ENCODE assay signal across 15 mouse cellular contexts in the genomic region with DNA sequence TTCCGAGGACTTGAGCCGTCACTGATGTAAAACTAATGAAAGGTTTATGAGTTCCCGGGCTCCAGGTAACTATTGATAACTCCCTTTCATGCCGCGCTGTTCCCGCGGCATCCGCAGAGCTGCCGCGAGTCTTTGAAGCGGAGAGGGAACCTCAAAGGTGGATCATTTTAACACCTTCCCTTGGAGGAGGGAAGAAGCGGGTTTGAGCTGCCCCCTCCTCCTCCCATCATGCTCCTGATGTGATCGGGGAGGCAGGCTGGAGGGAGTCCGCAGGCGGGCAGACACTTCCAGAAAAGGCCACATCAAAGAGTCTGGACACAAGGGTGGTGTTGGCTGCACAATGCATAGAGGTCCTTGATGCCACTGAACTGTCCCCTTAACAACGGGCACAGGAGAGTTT. TPM values are rescaled to one million over a fixed set of nuclear protein-coding genes. Genes with fewer than 3 reads are reported as not detected.
DNase-seq lines count a peak whose midpoint lies in the region; ATAC-seq lines count a peak whose summit lies in the region.
"Had no signal": no experiment of that assay in that cellular context is flagged by ENCODE, and none has a peak within 500 bp of the region (broad histone marks: within the 10 kb centered on the region; RNA-seq: fewer than 3 reads in every experiment).

No protein-coding gene starts in this region.

- WGBS in heart, embryonic 12.5 days: 11% methylated on average over 16 of the region's 16 CpGs
- 18% methylated on average over 16 of the region's 16 CpGs for WGBS in hindbrain, embryonic 13.5 days
- 22% methylated on average over 16 of the region's 16 CpGs for WGBS in midbrain, embryonic 14.5 days

- H3K9ac ChIP-seq in heart, embryonic 12.5 days: no peak overlapping the region
- no peak overlapping the region; the same call in 1 of the 2 replicates for H3K9ac ChIP-seq in hindbrain, embryonic 13.5 days
- H3K9ac ChIP-seq in midbrain, embryonic 14.5 days (replicated peaks; ENCODE audit: low read length): no peak overlapping the region
- H3K9ac ChIP-seq: liver, embryonic 12.5 days; stomach, embryonic 15.5 days had no signal

- ATAC-seq in heart, embryonic 12.5 days (ENCODE audit: insufficient number of reproducible peaks, low FRiP score): no peak
- no peak for ATAC-seq in hindbrain, embryonic 13.5 days (ENCODE audit: low FRiP score)
- ATAC-seq in midbrain, embryonic 14.5 days (ENCODE audit: low FRiP score, low TSS enrichment): no peak
- ATAC-seq: inflammation-experienced regulatory T-cells, adult 6 months; liver, embryonic 12.5 days had no signal

- no peaks in the 10 kb centered on the region for H3K36me3 ChIP-seq in heart, embryonic 12.5 days
- H3K36me3 ChIP-seq in hindbrain, embryonic 13.5 days: no peaks in the 10 kb centered on the region
- no peaks in the 10 kb centered on the region for H3K36me3 ChIP-seq in midbrain, embryonic 14.5 days (ENCODE audit: control insufficient read depth, insufficient read depth, low read length)
- H3K36me3 ChIP-seq: heart, embryonic 10.5 days; liver, embryonic 12.5 days; stomach, embryonic 15.5 days had no signal

- no peak overlapping the region for H3K27ac ChIP-seq in heart, embryonic 12.5 days (ENCODE audit: poor library complexity, severe bottlenecking)
- H3K27ac ChIP-seq in hindbrain, embryonic 13.5 days: no peak overlapping the region
- H3K27ac ChIP-seq in midbrain, embryonic 14.5 days (replicated peaks; ENCODE audit: low read depth, low read length): no peak overlapping the region
- H3K27ac ChIP-seq: gastrocnemius, adult 2 months; heart, embryonic 10.5 days; liver, embryonic 12.5 days; stomach, embryonic 15.5 days had no signal

- no peaks in the 10 kb centered on the region for H3K4me1 ChIP-seq in heart, embryonic 12.5 days (replicated peaks)
- H3K4me1 ChIP-seq in hindbrain, embryonic 13.5 days (replicated peaks): peaks cover 29% of the 10 kb centered on the region
- H3K4me1 ChIP-seq in midbrain, embryonic 14.5 days (ENCODE audit: control insufficient read depth, insufficient read depth, low read length): peaks cover 19% of the 10 kb centered on the region
- H3K4me1 ChIP-seq: stomach, embryonic 15.5 days had no signal

- no peaks in the 10 kb centered on the region for H3K9me3 ChIP-seq in heart, embryonic 12.5 days (replicated peaks)
- H3K9me3 ChIP-seq in hindbrain, embryonic 13.5 days: no peaks in the 10 kb centered on the region
- H3K9me3 ChIP-seq in midbrain, embryonic 14.5 days (ENCODE audit: control insufficient read depth, low read length): no peaks in the 10 kb centered on the region
- H3K9me3 ChIP-seq: heart, embryonic 10.5 days; liver, embryonic 12.5 days; stomach, embryonic 15.5 days had no signal

- H3K4me3 ChIP-seq in heart, embryonic 12.5 days: no peak overlapping the region
- no peak overlapping the region for H3K4me3 ChIP-seq in hindbrain, embryonic 13.5 days
- H3K4me3 ChIP-seq in midbrain, embryonic 14.5 days (replicated peaks; ENCODE audit: low read depth, low read length): no peak overlapping the region
- H3K4me3 ChIP-seq: gastrocnemius, adult 2 months; heart, embryonic 10.5 days; liver, embryonic 12.5 days; stomach, embryonic 15.5 days had no signal

- intact Hi-C loops in heart, postnatal 25 days (cut with DNase I): no loop called here

- 0 out of 2 replicates have a peak overlapping the region, but pooled peaks have one; percentile 1 for H3K4me2 ChIP-seq in heart, embryonic 12.5 days
- peak overlapping the region; percentile 23; the same call in 1 of the 2 replicates for H3K4me2 ChIP-seq in hindbrain, embryonic 13.5 days
- H3K4me2 ChIP-seq in midbrain, embryonic 14.5 days (ENCODE audit: low read length): peak overlapping the region; percentile 14; the same call in 1 of the 2 replicates
- H3K4me2 ChIP-seq: stomach, embryonic 15.5 days had no signal

- peaks cover 55% of the 10 kb centered on the region for H3K27me3 ChIP-seq in heart, embryonic 12.5 days (replicated peaks)
- peaks cover 15% of the 10 kb centered on the region for H3K27me3 ChIP-seq in hindbrain, embryonic 13.5 days
- H3K27me3 ChIP-seq in midbrain, embryonic 14.5 days (ENCODE audit: control insufficient read depth, insufficient read depth, low read length): no peaks in the 10 kb centered on the region

- no peak for DNase-seq in heart, postnatal 25 days (ENCODE audit: low spot score)
- peak; percentile 39 for DNase-seq in brain, adult 2 months (ENCODE audit: low read depth, low spot score)
- DNase-seq in midbrain, embryonic 14.5 days: peak; percentile 69
- no peak for DNase-seq in urinary bladder, postnatal 25 days (ENCODE audit: low spot score)
- DNase-seq in gastrocnemius, adult 8-10 months (ENCODE audit: low spot score in 2 of 2): no peak
- no peak for DNase-seq in cerebellum, adult 9-10 months
- DNase-seq: gastrocnemius, adult 2 months; lung, postnatal 10 days; thymus, postnatal 36 days had no signal

RNA-seq across cellular contexts. Expression of a gene that starts 29.0 kb away (rescaled TPM):
- 21.6 and 22.3 TPM in 2 replicates for polyA plus RNA-seq in heart, embryonic 12.5 days (2016; fragmentation: Nextera tagmentation; extraction: Ambion mirVana)
- 10 to 100 TPM; 19.4 to 20.7 TPM for total RNA-seq in heart, postnatal 25 days (2021)
- 17.7 and 19.1 TPM in 2 replicates for polyA plus RNA-seq in hindbrain, embryonic 13.5 days (2015; fragmentation: Nextera tagmentation; extraction: Ambion mirVana)
- polyA plus RNA-seq in midbrain, embryonic 14.5 days (2014; fragmentation: Nextera tagmentation; extraction: Ambion mirVana): 14.7 and 15.9 TPM in 2 replicates
- 10 to 100 TPM in 1 of 4 experiments, 1 to 10 TPM in 3; 8.4 to 17.1 (median 9.5) TPM for total RNA-seq in gastrocnemius, adult 8-10 months (2022)

RNA-seq across cellular contexts. Expression of a gene that starts 32.8 kb away (rescaled TPM):
- 21.8 and 23.1 TPM in 2 replicates for polyA plus RNA-seq in heart, embryonic 12.5 days (2016; fragmentation: Nextera tagmentation; extraction: Ambion mirVana)
- 10 to 100 TPM; 45.3 to 46.0 TPM for total RNA-seq in heart, postnatal 25 days (2021)
- polyA plus RNA-seq in hindbrain, embryonic 13.5 days (2015; fragmentation: Nextera tagmentation; extraction: Ambion mirVana): 23.0 and 23.7 TPM in 2 replicates
- 30.6 and 34.8 TPM in 2 replicates for polyA plus RNA-seq in midbrain, embryonic 14.5 days (2014; fragmentation: Nextera tagmentation; extraction: Ambion mirVana)
- total RNA-seq in gastrocnemius, adult 8-10 months (2022): 10 to 100 TPM; 32.2 to 37.8 (median 34.9) TPM

Comparison
In these comparisons a context has a peak if more than half of its experiments do, and no peak if none do; other contexts are left out.
1. DNase-seq: peak in brain, adult 2 months (single experiment) and midbrain, embryonic 14.5 days (single experiment); none in heart, postnatal 25 days (single experiment), urinary bladder, postnatal 25 days (single experiment), gastrocnemius, adult 8-10 months (0 of 2) and cerebellum, adult 9-10 months (single experiment).
2. Peak in every context shown above with its lines, with median percentiles within 50 percentile points of each other: H3K4me2 ChIP-seq.